Mouse (Mus musculus): ENCODE data around the gene Tm4sf20.

Gene Tm4sf20

GRCm38 (mm10) chr1:82717816-82718512 lies 50.3 kb downstream of the Tm4sf20 start:
- no peak for DNase-seq (ENCODE audit: low read depth, low spot score)
